Mouse (Mus musculus) embryonic facial prominence, embryonic 11.5 days (tissue): Measurements from ENCODE around the gene Nfix. TPM values are rescaled to one million over a fixed set of nuclear protein-coding genes. Genes with fewer than 3 reads are reported as not detected.
A peak's percentile ranks its signal among the peaks of the same experiment; 100 is the strongest.

Source experiments
- ATAC-seq: fragments of 200-750 bp; cut with Nextera tagmentation; replicated peaks from 2 replicates; pipeline ENCODE4 v1.8.0; 2017; ENCODE audit warnings: low read depth; ENCODE audit not compliant: insufficient number of reproducible peaks, low FRiP score, low TSS enrichment
- DNase-seq: peaks from one replicate; pipeline ENCODE4 v3.0.0-alpha.2; 2015; ENCODE audit warnings: low spot score
- H3K27ac ChIP-seq: fragments of 300-500 bp; sonication (generic); replicated peaks from 2 replicates; pipeline ENCODE4 v1.5.1; 2014; ENCODE audit warnings: mild to moderate bottlenecking, low read depth, low read length, control low read depth
- H3K27me3 ChIP-seq: fragments of 300-500 bp; sonication (generic); 2 replicates; pipeline ENCODE4 v1.6.1; 2014; ENCODE audit warnings: mild to moderate bottlenecking, low read length, moderate library complexity, mixed read lengths; ENCODE audit not compliant: control insufficient read depth, insufficient read depth
- H3K36me3 ChIP-seq: fragments of 300-500 bp; sonication (generic); replicated peaks from 2 replicates; pipeline ENCODE4 v1.6.1; 2014; ENCODE audit warnings: low read depth, mild to moderate bottlenecking, low read length, moderate library complexity, mixed read lengths; ENCODE audit not compliant: control insufficient read depth, insufficient read depth
- H3K4me1 ChIP-seq: fragments of 300-500 bp; sonication (generic); 2 replicates; pipeline ENCODE4 v1.6.1; 2014; ENCODE audit warnings: low read length, mixed read lengths; ENCODE audit not compliant: control insufficient read depth, insufficient read depth
- H3K4me2 ChIP-seq: fragments of 300-500 bp; sonication (generic); 2 replicates; pipeline ENCODE4 v1.6.1; 2014; ENCODE audit warnings: low read depth, mild to moderate bottlenecking, control low read depth, low read length, moderate library complexity
- H3K4me3 ChIP-seq: fragments of 300-500 bp; sonication (generic); 2 replicates; pipeline ENCODE4 v1.5.1; 2014; ENCODE audit warnings: low read depth, low read length, control low read depth
- H3K9ac ChIP-seq: fragments of 300-500 bp; sonication (generic); replicated peaks from 2 replicates; pipeline ENCODE4 v1.6.1; 2014; ENCODE audit warnings: mild to moderate bottlenecking, control low read depth, low read length
- H3K9me3 ChIP-seq: fragments of 300-500 bp; sonication (generic); replicated peaks from 2 replicates; pipeline ENCODE4 v1.6.1; 2016; ENCODE audit warnings: mild to moderate bottlenecking, low read length, inconsistent platforms, mixed read lengths; ENCODE audit not compliant: control insufficient read depth
- WGBS: fragments of 180-500 bp; shearing (Covaris S2); extraction: QIAGEN DNeasy Blood & Tissue Kit; methylation state at CpG from one replicate; pipeline ENCODE4 v1.1.7; 2014; 5-methylcytosine and 5-hydroxymethylcytosine counted together
- polyA plus RNA-seq: library from polyadenylated mRNA; unstranded; fragments of >200 nt; fragmentation: Nextera tagmentation; extraction: Ambion mirVana; gene quantifications from 2 replicates; pipeline ENCODE4 v1.2.1, GENCODE M21; 2014

The Nfix gene
- polyA plus RNA-seq, result 5.9 and 6.8 TPM in 2 replicates

GRCm38 (mm10) chr8:84799999-84800831 is at the start of gene Nfix:
Gene Nfix (minus strand): TSS chr8:84800344.
- 3% methylated on average over 36 of the region's 125 CpGs for WGBS
- DNase-seq, result no peak
- ATAC-seq, result no peak; the same call in 1 of the 2 replicates
- H3K4me1 ChIP-seq, result no peaks in the 10 kb centered on the region; the same call in none of the 2 replicates
- H3K4me3 ChIP-seq, result peak within 1 kb of the TSS; percentile 63
- no peak within 1 kb of the TSS for H3K27ac ChIP-seq
- peaks cover 75% of the 10 kb centered on the region for H3K27me3 ChIP-seq
- H3K4me2 ChIP-seq, result peak within 1 kb of the TSS; percentile 96
- H3K9me3 ChIP-seq, result no peaks in the 10 kb centered on the region
- peak within 1 kb of the TSS; percentile 87 for H3K9ac ChIP-seq
- no peaks in the 10 kb centered on the region for H3K36me3 ChIP-seq

- ATAC-seq, result no peak
- WGBS, result 51% methylated on average over 6 of the region's 6 CpGs
- Histone ChIP-seq H3K36me3 (peaks cover 19% of the 10 kb centered on the region), H3K9ac (peak overlapping the region; percentile 63), H3K4me2 (peak overlapping the region; percentile 61), H3K27me3 (no peaks in the 10 kb centered on the region), H3K9me3 (no peaks in the 10 kb centered on the region), H3K4me3 (no peak overlapping the region), H3K4me1 (peaks cover 4% of the 10 kb centered on the region; the same call in 1 of the 2 replicates), H3K27ac (peak overlapping the region; percentile 31; the same call in 1 of the 2 replicates)
- DNase-seq, result no peak
Observed at GRCm38 (mm10) chr8:84847684-84848435, 47.7 kb upstream of the Nfix start.

- H3K36me3 ChIP-seq, result peaks cover 26% of the 10 kb centered on the region
- H3K9ac ChIP-seq, result peak within 1 kb of the TSS; percentile 94
- no peaks in the 10 kb centered on the region for H3K27me3 ChIP-seq
- H3K27ac ChIP-seq, result peak within 1 kb of the TSS; percentile 85
- H3K4me2 ChIP-seq, result peak within 1 kb of the TSS; percentile 69
- under 1% methylated on average over 55 of the region's 55 CpGs for WGBS
- no peaks in the 10 kb centered on the region for H3K9me3 ChIP-seq
- H3K4me3 ChIP-seq, result peak within 1 kb of the TSS; percentile 85
- DNase-seq, result peak; percentile 100
- peak; percentile 99 for ATAC-seq
- H3K4me1 ChIP-seq, result peaks cover 4% of the 10 kb centered on the region; the same call in 1 of the 2 replicates
Observed at GRCm38 (mm10) chr8:84846722-84847572, 46.8 kb upstream of the Nfix start, which contains the start of gene Calr. Gene Calr (minus strand): TSS chr8:84846934.

- Histone ChIP-seq H3K36me3 (peaks cover 26% of the 10 kb centered on the region), H3K4me2 (peak overlapping the region; percentile 69), H3K4me3 (peak overlapping the region; percentile 85), H3K4me1 (peaks cover 4% of the 10 kb centered on the region; the same call in 1 of the 2 replicates), H3K27ac (peak overlapping the region; percentile 85), H3K9me3 (no peaks in the 10 kb centered on the region), H3K9ac (peak overlapping the region; percentile 94), H3K27me3 (no peaks in the 10 kb centered on the region)
- ATAC-seq (no peak; the same call in 1 of the 2 replicates), DNase-seq (peak; percentile 50)
- WGBS, result 0% methylated on average over 30 of the region's 30 CpGs
Observed at GRCm38 (mm10) chr8:84846094-84846721, 46.1 kb upstream of the Nfix start.

- peak overlapping the region; percentile 85 for H3K4me3 ChIP-seq
- H3K4me1 ChIP-seq, result peaks cover 4% of the 10 kb centered on the region; the same call in 1 of the 2 replicates
- 18% methylated on average over 12 of the region's 12 CpGs for WGBS
- H3K9me3 ChIP-seq, result no peaks in the 10 kb centered on the region
- H3K27ac ChIP-seq, result peak overlapping the region; percentile 85; the same call in 1 of the 2 replicates
- no peaks in the 10 kb centered on the region for H3K27me3 ChIP-seq
- ATAC-seq (no peak), DNase-seq (peak; percentile 60)
- peak overlapping the region; percentile 94 for H3K9ac ChIP-seq
- H3K36me3 ChIP-seq, result peaks cover 26% of the 10 kb centered on the region
- peak overlapping the region; percentile 69 for H3K4me2 ChIP-seq
Observed at GRCm38 (mm10) chr8:84845355-84846093, 45.4 kb upstream of the Nfix start.

- Histone ChIP-seq H3K36me3 (peaks cover 26% of the 10 kb centered on the region), H3K27me3 (no peaks in the 10 kb centered on the region), H3K9me3 (no peaks in the 10 kb centered on the region), H3K9ac (peak overlapping the region; percentile 30), H3K4me2 (peak overlapping the region; percentile 69), H3K27ac (no peak overlapping the region), H3K4me1 (peaks cover 4% of the 10 kb centered on the region; the same call in 1 of the 2 replicates), H3K4me3 (peak overlapping the region; percentile 85)
- DNase-seq, result no peak
- 84% methylated on average over 9 of the region's 9 CpGs for WGBS
- no peak for ATAC-seq
Observed at GRCm38 (mm10) chr8:84844397-84845070, 44.4 kb upstream of the Nfix start.
